In genomic region chr7:97339623-97340022, GRCm38 (mm10) we compare ENCODE assay signal across 25 mouse cellular contexts. TPM values are rescaled to one million over a fixed set of nuclear protein-coding genes. Genes with fewer than 3 reads are reported as not detected.
DNase-seq lines count a peak whose midpoint lies in the region; ATAC-seq and TF ChIP-seq lines count a peak whose summit lies in the region.
"Had no signal": no experiment of that assay in that cellular context is flagged by ENCODE, and none has a peak within 500 bp of the region (broad histone marks: within the 10 kb centered on the region; RNA-seq: fewer than 3 reads in every experiment).

No protein-coding gene starts in this region.

- peak; percentile 4; the same call in 1 of the 2 replicates for TF ChIP-seq CTCF in left cerebral cortex, adult 2 months (IDR thresholded peaks at IDR 0.05)

- no peaks in the 10 kb centered on the region for H3K9me3 ChIP-seq in forebrain, embryonic 15.5 days
- H3K9me3 ChIP-seq in forebrain, embryonic 11.5 days (ENCODE audit: control insufficient read depth, low read length) = no peaks in the 10 kb centered on the region; the same call in 1 of the 2 replicates
- no peaks in the 10 kb centered on the region for H3K9me3 ChIP-seq in forebrain, embryonic 16.5 days (ENCODE audit: control insufficient read depth, low read length)
- H3K9me3 ChIP-seq: embryonic facial prominence, embryonic 15.5 days; heart, embryonic 15.5 days; liver, embryonic 13.5 days had no signal

- DNase-seq in CD4-positive, CD25-positive, alpha-beta regulatory T cell, adult 2 months (ENCODE audit: low read depth, low spot score) = peak; percentile 24
- DNase-seq in forebrain, embryonic 11.5 days (ENCODE audit: low spot score) = no peak
- DNase-seq in left cerebral cortex, adult 2 months (ENCODE audit: extremely low spot score in 1 of 2, low spot score in 2 of 2) = no peak
- DNase-seq in left cerebral cortex, adult 11 months (ENCODE audit: low spot score) = no peak
- no peak for DNase-seq in adrenal gland, postnatal 36 days
- DNase-seq: adrenal gland, postnatal 14 days; cerebellum, adult 8-10 months; heart, postnatal 36 days; kidney, postnatal 25 days; liver, embryonic 13.5 days; lung, embryonic 14.5 days; lung, postnatal 36 days; midbrain, embryonic 14.5 days; right cerebral cortex, postnatal 25 days; spleen, adult 18-20 months; thymus, postnatal 14 days had no signal

- peak overlapping the region; percentile 61 for H3K27ac ChIP-seq in forebrain, embryonic 15.5 days (replicated peaks)
- no peak overlapping the region for H3K27ac ChIP-seq in forebrain, embryonic 11.5 days (ENCODE audit: low read depth, low read length)
- H3K27ac ChIP-seq in left cerebral cortex, adult 2 months = no peak overlapping the region
- H3K27ac ChIP-seq in forebrain, embryonic 16.5 days (ENCODE audit: low read length) = no peak overlapping the region
- H3K27ac ChIP-seq: embryonic facial prominence, embryonic 15.5 days; heart, embryonic 15.5 days; hindbrain, embryonic 14.5 days; limb, embryonic 13.5 days; liver, embryonic 13.5 days had no signal

- 67% methylated on average over 7 of the region's 7 CpGs for WGBS in forebrain, embryonic 15.5 days
- WGBS in forebrain, embryonic 11.5 days = 86% methylated on average over 7 of the region's 7 CpGs
- 73% methylated on average over 7 of the region's 7 CpGs for WGBS in forebrain, embryonic 16.5 days

- H3K4me3 ChIP-seq in forebrain, embryonic 15.5 days = no peak overlapping the region
- no peak overlapping the region for H3K4me3 ChIP-seq in forebrain, embryonic 11.5 days (ENCODE audit: low read depth, low read length)
- H3K4me3 ChIP-seq in left cerebral cortex, adult 2 months = no peak overlapping the region
- no peak overlapping the region for H3K4me3 ChIP-seq in forebrain, embryonic 16.5 days (replicated peaks; ENCODE audit: low read length)
- H3K4me3 ChIP-seq: embryonic facial prominence, embryonic 15.5 days; heart, embryonic 15.5 days; limb, embryonic 13.5 days; liver, embryonic 13.5 days had no signal

- no peaks in the 10 kb centered on the region for H3K36me3 ChIP-seq in forebrain, embryonic 15.5 days
- no peaks in the 10 kb centered on the region for H3K36me3 ChIP-seq in forebrain, embryonic 11.5 days (ENCODE audit: control insufficient read depth, insufficient read depth, low read length)
- no peaks in the 10 kb centered on the region for H3K36me3 ChIP-seq in forebrain, embryonic 16.5 days (ENCODE audit: control insufficient read depth, insufficient read depth)
- H3K36me3 ChIP-seq: embryonic facial prominence, embryonic 15.5 days; heart, embryonic 15.5 days; limb, embryonic 13.5 days; liver, embryonic 13.5 days had no signal

- no peak overlapping the region for H3K9ac ChIP-seq in forebrain, embryonic 15.5 days (replicated peaks)
- no peak overlapping the region for H3K9ac ChIP-seq in forebrain, embryonic 11.5 days (ENCODE audit: low read length)
- no peak overlapping the region for H3K9ac ChIP-seq in forebrain, embryonic 16.5 days (replicated peaks; ENCODE audit: low read depth, low read length)
- H3K9ac ChIP-seq: embryonic facial prominence, embryonic 15.5 days; heart, embryonic 15.5 days; hindbrain, embryonic 14.5 days; limb, embryonic 13.5 days; liver, embryonic 13.5 days; lung, embryonic 14.5 days had no signal

- no peaks in the 10 kb centered on the region for H3K27me3 ChIP-seq in forebrain, embryonic 15.5 days
- no peaks in the 10 kb centered on the region for H3K27me3 ChIP-seq in forebrain, embryonic 11.5 days (ENCODE audit: control insufficient read depth, insufficient read depth, low read length)
- no peaks in the 10 kb centered on the region for H3K27me3 ChIP-seq in forebrain, embryonic 16.5 days (replicated peaks; ENCODE audit: control insufficient read depth, insufficient read depth, low read length)
- H3K27me3 ChIP-seq: embryonic facial prominence, embryonic 15.5 days; heart, embryonic 15.5 days; limb, embryonic 13.5 days; liver, embryonic 13.5 days had no signal

- peaks cover 12% of the 10 kb centered on the region for H3K4me1 ChIP-seq in forebrain, embryonic 15.5 days
- no peaks in the 10 kb centered on the region for H3K4me1 ChIP-seq in forebrain, embryonic 11.5 days (replicated peaks; ENCODE audit: control insufficient read depth, insufficient read depth, low read length)
- peaks cover 9% of the 10 kb centered on the region for H3K4me1 ChIP-seq in forebrain, embryonic 16.5 days (replicated peaks; ENCODE audit: control insufficient read depth, insufficient read depth, low read length)
- H3K4me1 ChIP-seq: limb, embryonic 13.5 days had no signal

- no peak for ATAC-seq in CD4-positive, CD25-positive, alpha-beta regulatory T cell, adult 4 months
- ATAC-seq in forebrain, embryonic 15.5 days (replicated peaks) = peak; percentile 78
- ATAC-seq in forebrain, embryonic 11.5 days (replicated peaks; ENCODE audit: low FRiP score) = no peak
- ATAC-seq in forebrain, embryonic 16.5 days = peak; percentile 59
- ATAC-seq: inflammation-experienced regulatory T-cells, adult 6 months had no signal

- intact Hi-C loops in left cerebral cortex, adult 2 months (cut with DNase I) = no loop called here

- no peak overlapping the region for H3K4me2 ChIP-seq in forebrain, embryonic 15.5 days (replicated peaks)
- H3K4me2 ChIP-seq in forebrain, embryonic 11.5 days (ENCODE audit: low read depth, low read length, severe bottlenecking) = no peak overlapping the region
- H3K4me2 ChIP-seq in forebrain, embryonic 16.5 days (ENCODE audit: low read length) = no peak overlapping the region
- H3K4me2 ChIP-seq: embryonic facial prominence, embryonic 15.5 days; heart, embryonic 15.5 days; hindbrain, embryonic 14.5 days; limb, embryonic 13.5 days; liver, embryonic 13.5 days; lung, embryonic 14.5 days had no signal

RNA-seq across cellular contexts. Expression of gene Kctd21, which starts 7.5 kb away (rescaled TPM):
- polyA plus RNA-seq in CD4-positive, CD25-positive, alpha-beta regulatory T cell, adult 4 months (2017; shearing (Covaris generic)) = 1 to 10 TPM; 1.7 to 3.1 TPM
- polyA plus RNA-seq in forebrain, embryonic 15.5 days (2015; fragmentation: Nextera tagmentation; extraction: Ambion mirVana) = 6.6 and 7.1 TPM in 2 replicates
- 4.7 and 4.8 TPM in 2 replicates for polyA plus RNA-seq in forebrain, embryonic 11.5 days (2014; fragmentation: Nextera tagmentation; extraction: Ambion mirVana)
- total RNA-seq in left cerebral cortex, adult 2 months (2021) = 10 to 100 TPM; 12.5 to 14.6 TPM
- polyA plus RNA-seq in forebrain, embryonic 16.5 days (2015; fragmentation: Nextera tagmentation; extraction: Ambion mirVana) = 7.5 and 7.8 TPM in 2 replicates
- 10 to 100 TPM in 1 of 2 experiments, 1 to 10 TPM in 1; 7.8 to 11.3 TPM for total RNA-seq in adrenal gland, postnatal 36 days (2021)

RNA-seq across cellular contexts. Expression of gene Usp35, which starts 7.8 kb away (rescaled TPM):
- 1 to 10 TPM; 1.4 to 2.7 TPM for polyA plus RNA-seq in CD4-positive, CD25-positive, alpha-beta regulatory T cell, adult 4 months (2017; shearing (Covaris generic))
- polyA plus RNA-seq in forebrain, embryonic 15.5 days (2015; fragmentation: Nextera tagmentation; extraction: Ambion mirVana) = 4.4 and 5.8 TPM in 2 replicates
- 2.8 and 2.9 TPM in 2 replicates for polyA plus RNA-seq in forebrain, embryonic 11.5 days (2014; fragmentation: Nextera tagmentation; extraction: Ambion mirVana)
- total RNA-seq in left cerebral cortex, adult 2 months (2021) = 10 to 100 TPM; 18.8 to 19.9 TPM
- 3.9 and 4.4 TPM in 2 replicates for polyA plus RNA-seq in forebrain, embryonic 16.5 days (2015; fragmentation: Nextera tagmentation; extraction: Ambion mirVana)
- 1 to 10 TPM; 4.9 to 8.7 TPM for total RNA-seq in adrenal gland, postnatal 36 days (2021)
- total RNA-seq: common myeloid progenitor, adult 5-6 weeks had no signal

RNA-seq across cellular contexts. Expression of gene Alg8, which starts 31.8 kb away (rescaled TPM):
- polyA plus RNA-seq in CD4-positive, CD25-positive, alpha-beta regulatory T cell, adult 4 months (2017; shearing (Covaris generic)) = 10 to 100 TPM; 19.5 to 21.4 TPM
- polyA plus RNA-seq in forebrain, embryonic 15.5 days (2015; fragmentation: Nextera tagmentation; extraction: Ambion mirVana) = 18.9 and 19.0 TPM in 2 replicates
- 44.1 and 44.6 TPM in 2 replicates for polyA plus RNA-seq in forebrain, embryonic 11.5 days (2014; fragmentation: Nextera tagmentation; extraction: Ambion mirVana)
- 10 to 100 TPM in 1 of 2 experiments, 1 to 10 TPM in 1; 9.9 to 10.2 TPM for total RNA-seq in left cerebral cortex, adult 2 months (2021)
- 18.6 and 19.1 TPM in 2 replicates for polyA plus RNA-seq in forebrain, embryonic 16.5 days (2015; fragmentation: Nextera tagmentation; extraction: Ambion mirVana)
- total RNA-seq in adrenal gland, postnatal 36 days (2021) = 10 to 100 TPM; 14.0 to 21.1 TPM

Comparison
In these comparisons a context has a peak if more than half of its experiments do, and no peak if none do; other contexts are left out.
1. ATAC-seq: peak in forebrain, embryonic 15.5 days (single experiment) and forebrain, embryonic 16.5 days (single experiment); none in CD4-positive, CD25-positive, alpha-beta regulatory T cell, adult 4 months (single experiment) and forebrain, embryonic 11.5 days (single experiment).